Mouse (Mus musculus) intestine, postnatal 0 days (tissue): ENCODE measurements around the gene Zfp651. TPM values are rescaled to one million over a fixed set of nuclear protein-coding genes. Genes with fewer than 3 reads are reported as not detected.

Experiments
- ATAC-seq: fragments of 200-750 bp; cut with Nextera tagmentation; 2 replicates; pipeline ENCODE4 v1.8.0; 2017; ENCODE audit warnings: mild to moderate bottlenecking, moderate TSS enrichment, moderate library complexity
- H3K27ac ChIP-seq: fragments of 300-500 bp; sonication (generic); 2 replicates; pipeline ENCODE4 v1.5.1; 2014; ENCODE audit warnings: mild to moderate bottlenecking, low read depth, low read length, moderate library complexity
- H3K27me3 ChIP-seq: fragments of 300-500 bp; sonication (generic); replicated peaks from 2 replicates; pipeline ENCODE4 v1.6.1; 2014; ENCODE audit warnings: low read length, mixed read lengths; ENCODE audit not compliant: control insufficient read depth, insufficient read depth
- H3K36me3 ChIP-seq: fragments of 300-500 bp; sonication (generic); 2 replicates; pipeline ENCODE4 v1.6.1; 2014; ENCODE audit warnings: mild to moderate bottlenecking, moderate library complexity; ENCODE audit not compliant: control insufficient read depth, insufficient read depth
- H3K4me1 ChIP-seq: fragments of 300-500 bp; sonication (generic); replicated peaks from 2 replicates; pipeline ENCODE4 v1.6.1; 2014; ENCODE audit warnings: antibody characterized with exemption, low read length, mixed read lengths; ENCODE audit not compliant: control insufficient read depth, insufficient read depth
- H3K4me2 ChIP-seq: fragments of 300-500 bp; sonication (generic); replicated peaks from 2 replicates; pipeline ENCODE4 v1.6.1; 2014; ENCODE audit warnings: low read depth, mild to moderate bottlenecking, moderate library complexity
- H3K4me3 ChIP-seq: fragments of 300-500 bp; sonication (generic); 2 replicates; pipeline ENCODE4 v1.5.1; 2014; ENCODE audit warnings: low read depth, low read length
- H3K9ac ChIP-seq: fragments of 300-500 bp; sonication (generic); 2 replicates; pipeline ENCODE4 v1.6.1; 2014; ENCODE audit warnings: mild to moderate bottlenecking, low read depth, low read length
- H3K9me3 ChIP-seq: fragments of 300-500 bp; sonication (generic); 2 replicates; pipeline ENCODE4 v1.6.1; 2016; ENCODE audit warnings: mixed run types; ENCODE audit not compliant: control insufficient read depth
- CTCF ChIP-seq: sonication (generic); IDR thresholded peaks from 2 replicates; pipeline ENCODE4 v1.5.1; 2016; ENCODE audit warnings: low read depth, mild to moderate bottlenecking, control low read depth, antibody characterized with exemption, moderate library complexity
- WGBS: fragments of 180-500 bp; shearing (Covaris S2); extraction: QIAGEN DNeasy Blood & Tissue Kit; methylation state at CpG from one replicate; pipeline ENCODE4 v1.1.7; 2014; 5-methylcytosine and 5-hydroxymethylcytosine counted together
- polyA plus RNA-seq: library from polyadenylated mRNA; unstranded; fragments of >200 nt; fragmentation: Nextera tagmentation; extraction: Ambion mirVana; gene quantifications from 2 replicates; pipeline ENCODE4 v1.2.1, GENCODE M21; 2015

The Zfp651 gene
- polyA plus RNA-seq, 1 experiment from 2014 or later = 6.2 TPM

- Histone ChIP-seq H3K9me3 (no peaks in the 10 kb centered on the region), H3K27me3 (no peaks in the 10 kb centered on the region), H3K4me1 (no peaks in the 10 kb centered on the region), H3K27ac (no peak overlapping the region), H3K9ac (no peak overlapping the region), H3K36me3 (no peaks in the 10 kb centered on the region), H3K4me3 (no peak overlapping the region), H3K4me2 (no peak overlapping the region)
- ATAC-seq = no peak
- TF ChIP-seq CTCF = no peak
- WGBS = 76% methylated on average over 8 of the region's 8 CpGs
Observed at GRCm38 (mm10) chr9:121785261-121785660, 26.1 kb downstream of the Zfp651 start.

DNA sequence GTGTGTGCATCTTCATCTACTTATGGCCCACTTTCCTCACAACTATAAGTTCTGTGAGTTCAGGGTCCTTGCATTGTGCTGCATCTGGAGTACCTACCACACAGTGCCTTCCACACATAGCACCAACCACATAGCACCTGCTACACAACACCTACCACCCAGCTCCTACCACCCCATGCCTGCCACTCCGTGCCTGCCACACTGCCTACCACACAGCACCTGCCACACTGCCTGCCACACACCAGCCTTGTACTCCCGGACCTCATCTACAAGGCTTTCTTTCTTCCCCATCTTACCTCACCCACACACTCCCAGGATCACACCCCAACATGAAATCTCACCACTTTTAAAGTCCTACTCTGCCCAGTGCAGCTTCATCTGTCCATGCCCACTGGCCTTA is 27.2 kb downstream of the Zfp651 start:
- Histone ChIP-seq H3K4me3 (no peak overlapping the region), H3K9me3 (no peaks in the 10 kb centered on the region), H3K36me3 (no peaks in the 10 kb centered on the region), H3K27ac (no peak overlapping the region), H3K9ac (no peak overlapping the region), H3K4me1 (no peaks in the 10 kb centered on the region), H3K4me2 (no peak overlapping the region), H3K27me3 (no peaks in the 10 kb centered on the region)
- 75% methylated on average over 2 of the region's 2 CpGs for WGBS
- no peak for ATAC-seq
- TF ChIP-seq CTCF = no peak

DNA sequence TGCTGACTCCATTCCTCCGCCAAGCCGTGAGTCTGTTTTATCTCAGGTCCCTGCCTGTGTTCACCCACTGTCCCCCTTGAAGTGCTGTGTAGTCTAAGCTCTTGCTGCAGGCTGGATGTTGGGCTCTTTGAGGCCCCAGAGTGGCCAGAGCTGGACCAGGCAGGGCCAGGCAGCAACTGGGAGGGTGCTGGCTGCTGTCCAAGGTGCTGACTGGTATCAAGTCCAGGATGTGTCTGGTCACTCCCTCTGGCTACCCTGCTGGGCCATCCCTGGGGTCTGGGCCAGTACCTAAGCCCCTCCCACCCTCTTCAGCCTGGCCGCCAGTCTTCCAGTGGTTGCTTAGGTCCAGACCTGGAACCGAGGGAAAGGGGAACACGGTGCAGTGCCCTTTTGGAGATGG is 32.1 kb downstream of the Zfp651 start:
- 12% methylated on average over 5 of the region's 5 CpGs for WGBS
- Histone ChIP-seq H3K9me3 (no peaks in the 10 kb centered on the region), H3K27ac (no peak overlapping the region), H3K36me3 (no peaks in the 10 kb centered on the region), H3K4me1 (no peaks in the 10 kb centered on the region), H3K9ac (no peak overlapping the region), H3K4me2 (no peak overlapping the region), H3K27me3 (no peaks in the 10 kb centered on the region), H3K4me3 (no peak overlapping the region)
- no peak for TF ChIP-seq CTCF
- no peak for ATAC-seq

GRCm38 (mm10) chr9:121791757-121792521 is 32.8 kb downstream of the Zfp651 start, which contains the start of gene Hhatl:
Gene Hhatl, minus strand, starts transcription at chr9:121792507.
- no peak within 1 kb of the TSS for H3K27ac ChIP-seq
- ATAC-seq = no peak

DNA sequence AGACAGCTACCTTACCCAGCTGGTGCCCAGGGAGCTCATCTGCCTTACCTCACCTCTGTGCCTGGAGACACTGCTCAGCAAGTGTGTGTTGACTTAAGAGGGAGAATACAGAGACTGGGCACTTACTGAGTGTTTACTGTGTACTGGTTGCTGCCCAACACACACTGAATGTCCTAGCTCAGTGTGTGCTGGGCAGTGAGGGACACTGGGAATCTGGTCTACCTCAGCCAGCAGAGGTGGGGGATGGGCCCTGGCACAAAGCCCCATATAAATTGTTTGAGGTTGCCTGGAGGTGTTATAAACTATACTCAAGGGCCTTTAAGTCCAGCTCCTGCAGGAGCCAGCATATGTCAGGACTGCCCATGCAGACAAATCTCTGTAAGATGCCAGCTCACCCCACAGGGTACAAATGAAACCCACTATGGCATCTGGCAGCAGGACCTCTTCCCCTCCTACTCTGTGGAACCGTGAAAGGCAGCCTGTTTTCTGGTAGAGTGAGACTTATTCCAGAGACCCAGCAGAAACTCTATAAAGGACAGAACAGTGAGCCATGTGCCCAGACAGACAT is 35.9 kb downstream of the Zfp651 start:
- Histone ChIP-seq H3K36me3 (no peaks in the 10 kb centered on the region), H3K4me2 (no peak overlapping the region), H3K9me3 (no peaks in the 10 kb centered on the region), H3K4me3 (no peak overlapping the region), H3K27me3 (no peaks in the 10 kb centered on the region), H3K9ac (no peak overlapping the region), H3K27ac (no peak overlapping the region), H3K4me1 (0 out of 2 replicates have a peak, but pooled peaks cover 5% of the 10 kb centered on the region)
- no peak for TF ChIP-seq CTCF
- ATAC-seq = no peak
- WGBS = 54% methylated on average over 1 of the region's 1 CpGs

More at GRCm38 (mm10) chr9:121791757-121792521, 32.8 kb downstream of the Zfp651 start, which contains the start of gene Hhatl:
- Histone ChIP-seq H3K4me3 (no peak within 1 kb of the TSS), H3K4me1 (no peaks in the 10 kb centered on the region), H3K4me2 (no peak within 1 kb of the TSS), H3K27me3 (no peaks in the 10 kb centered on the region), H3K9me3 (no peaks in the 10 kb centered on the region), H3K36me3 (no peaks in the 10 kb centered on the region), H3K9ac (no peak within 1 kb of the TSS)
- no peak for TF ChIP-seq CTCF
- WGBS = 53% methylated on average over 24 of the region's 24 CpGs

- Histone ChIP-seq H3K9me3 (no peaks in the 10 kb centered on the region), H3K4me1 (0 out of 2 replicates have a peak, but pooled peaks cover 5% of the 10 kb centered on the region), H3K27me3 (no peaks in the 10 kb centered on the region), H3K9ac (no peak overlapping the region), H3K4me3 (0 out of 2 replicates have a peak overlapping the region, but pooled peaks have one; percentile 9), H3K36me3 (no peaks in the 10 kb centered on the region), H3K27ac (no peak overlapping the region), H3K4me2 (peak overlapping the region; percentile 58)
- WGBS = 14% methylated on average over 12 of the region's 12 CpGs
- TF ChIP-seq CTCF = no peak
- ATAC-seq = peak; percentile 74
Observed at GRCm38 (mm10) chr9:121797722-121798121, 38.6 kb downstream of the Zfp651 start.
